Mouse (Mus musculus) cerebellum, postnatal 4 days (tissue): ENCODE measurements around the gene Mul1.

Experiments
- DNase-seq, 2 experiments: peaks; one replicate each; pipeline ENCODE4 v3.0.0; 2022; ENCODE audit warnings: low spot score in 2 of 2, mixed read lengths in 1 of 2

The Mul1 gene

GRCm38 (mm10) chr4:138460910-138461309 is 26.4 kb downstream of the Mul1 start:
- DNase-seq: no peak

- no peak for DNase-seq
These were observed 27.0 kb downstream of the Mul1 start for GRCm38 (mm10) chr4:138461471-138461870.

GRCm38 (mm10) chr4:138462971-138463831 is 28.7 kb downstream of the Mul1 start:
- DNase-seq: peak in 1 of 2 experiments; percentile 67

GRCm38 (mm10) chr4:138463832-138464487 is 29.5 kb downstream of the Mul1 start:
- peak in 1 of 2 experiments; percentile 79 for DNase-seq

- peak in 1 of 2 experiments; percentile 63 for DNase-seq
These were observed 30.3 kb downstream of the Mul1 start for GRCm38 (mm10) chr4:138464667-138465353.

GRCm38 (mm10) chr4:138465446-138465845 is 31.0 kb downstream of the Mul1 start:
- DNase-seq: no peak

GRCm38 (mm10) chr4:138466690-138467089 is 32.2 kb downstream of the Mul1 start:
- DNase-seq: no peak

GRCm38 (mm10) chr4:138467451-138467850 is 33.0 kb downstream of the Mul1 start:
- no peak for DNase-seq

- no peak for DNase-seq
These were observed 34.6 kb downstream of the Mul1 start for GRCm38 (mm10) chr4:138469080-138469479.

GRCm38 (mm10) chr4:138471241-138471640 is 36.8 kb downstream of the Mul1 start:
- DNase-seq: peak in 1 of 2 experiments; percentile 56

- DNase-seq: no peak
These were observed 45.1 kb downstream of the Mul1 start for GRCm38 (mm10) chr4:138479595-138479994.

- DNase-seq: no peak
These were observed 46.5 kb downstream of the Mul1 start for GRCm38 (mm10) chr4:138480962-138481361.

- no peak for DNase-seq
These were observed 48.2 kb downstream of the Mul1 start for GRCm38 (mm10) chr4:138482721-138483120.

GRCm38 (mm10) chr4:138488241-138488640 is 53.8 kb downstream of the Mul1 start:
- peak in 1 of 2 experiments; percentile 47 for DNase-seq

GRCm38 (mm10) chr4:138491088-138491487 is 56.6 kb downstream of the Mul1 start:
- DNase-seq: no peak
